Comparison of ENCODE assay signal across 10 mouse cellular contexts in genomic region chr13:21996840-21997185, GRCm38 (mm10). TPM values are rescaled to one million over a fixed set of nuclear protein-coding genes. Genes with fewer than 3 reads are reported as not detected.
DNase-seq lines count a peak whose midpoint lies in the region; ATAC-seq lines count a peak whose summit lies in the region.
"Had no signal": no experiment of that assay in that cellular context is flagged by ENCODE, and none has a peak within 500 bp of the region (broad histone marks: within the 10 kb centered on the region; RNA-seq: fewer than 3 reads in every experiment).

No protein-coding gene starts in this region.

- ATAC-seq in kidney, embryonic 16.5 days (ENCODE audit: low FRiP score, low TSS enrichment), result no peak
- ATAC-seq in inflammation-experienced regulatory T-cells, adult 6 months, result no peak

- H3K9ac ChIP-seq in kidney, embryonic 16.5 days (replicated peaks; ENCODE audit: low read length), result no peak overlapping the region

- H3K4me1 ChIP-seq in kidney, embryonic 16.5 days (ENCODE audit: insufficient read depth, low read length), result peaks cover 14% of the 10 kb centered on the region
- H3K4me1 ChIP-seq in embryonic facial prominence, embryonic 10.5 days, result peaks cover 35% of the 10 kb centered on the region

- no peaks in the 10 kb centered on the region for H3K9me3 ChIP-seq in kidney, embryonic 16.5 days (ENCODE audit: low read length)
- H3K9me3 ChIP-seq in embryonic facial prominence, embryonic 10.5 days, result no peaks in the 10 kb centered on the region

- DNase-seq in kidney, postnatal 10 days, result no peak
- peak; percentile 39 for DNase-seq in embryonic facial prominence, embryonic 10.5 days (ENCODE audit: low spot score)
- peak; percentile 46 for DNase-seq in induced T-regulatory cell, adult 2 months (ENCODE audit: low read depth)
- peak; percentile 32 to 59 for DNase-seq in natural killer cell, adult 2 months (ENCODE audit: low spot score in 2 of 2)
- DNase-seq in adrenal gland, adult 18-20 months (ENCODE audit: low spot score in 2 of 2), result no peak
- no peak for DNase-seq in cerebellum, postnatal 4 days (ENCODE audit: low spot score in 2 of 2)

- peak overlapping the region; percentile 39 for H3K4me3 ChIP-seq in kidney, embryonic 16.5 days (ENCODE audit: low read length)
- H3K4me3 ChIP-seq in embryonic facial prominence, embryonic 10.5 days, result peak overlapping the region; percentile 59

- peaks cover 79% of the 10 kb centered on the region for H3K27me3 ChIP-seq in kidney, embryonic 16.5 days (ENCODE audit: insufficient read depth, low read length)
- H3K27me3 ChIP-seq in embryonic facial prominence, embryonic 10.5 days (replicated peaks; ENCODE audit: low read depth, poor library complexity, severe bottlenecking), result peaks cover 66% of the 10 kb centered on the region

- no peaks in the 10 kb centered on the region for H3K36me3 ChIP-seq in kidney, embryonic 16.5 days (ENCODE audit: insufficient read depth, low read length)
- H3K36me3 ChIP-seq in embryonic facial prominence, embryonic 10.5 days (replicated peaks), result no peaks in the 10 kb centered on the region

- H3K27ac ChIP-seq in kidney, embryonic 16.5 days (ENCODE audit: low read length), result no peak overlapping the region
- no peak overlapping the region for H3K27ac ChIP-seq in embryonic facial prominence, embryonic 10.5 days (replicated peaks)

- H3K4me2 ChIP-seq in kidney, embryonic 16.5 days (replicated peaks; ENCODE audit: low read depth, low read length), result peak overlapping the region; percentile 64

- WGBS in kidney, embryonic 16.5 days, result 3% methylated on average over 13 of the region's 13 CpGs
- under 1% methylated on average over 13 of the region's 13 CpGs for WGBS in embryonic facial prominence, embryonic 10.5 days

RNA-seq across cellular contexts. Expression of gene Prss16, which starts 12.7 kb away (rescaled TPM):
- polyA plus RNA-seq in kidney, embryonic 16.5 days (2015; fragmentation: Nextera tagmentation; extraction: Ambion mirVana), result 0.32 and 0.97 TPM in 2 replicates
- 0.13 and 0.54 TPM in 2 replicates for polyA plus RNA-seq in embryonic facial prominence, embryonic 10.5 days (2016; fragmentation: Nextera tagmentation; extraction: Ambion mirVana)
- under 1 TPM in 1 of 2 experiments, not detected in 1; 0.96 TPM for total RNA-seq in adrenal gland, adult 18-20 months (2021)
- 1 to 10 TPM in 1 of 3 experiments, under 1 TPM in 1, not detected in 1; 0.24 to 1.2 TPM for polyA plus RNA-seq in inflammation-experienced regulatory T-cells, adult 6 months (2017; shearing (Covaris generic))
- total RNA-seq: heart, adult 18-20 months had no signal

RNA-seq across cellular contexts. Expression of gene Pom121l2, which starts 15.8 kb away (rescaled TPM):
- polyA plus RNA-seq in kidney, embryonic 16.5 days (2015; fragmentation: Nextera tagmentation; extraction: Ambion mirVana), result 0.15 and 0.26 TPM in 2 replicates
- polyA plus RNA-seq in embryonic facial prominence, embryonic 10.5 days (2016; fragmentation: Nextera tagmentation; extraction: Ambion mirVana), result 0.06 TPM in 1 of 2 replicates, not detected in the other
- not detected for total RNA-seq in adrenal gland, adult 18-20 months (2021)
- not detected for polyA plus RNA-seq in inflammation-experienced regulatory T-cells, adult 6 months (2017; shearing (Covaris generic))
- total RNA-seq: heart, adult 18-20 months had no signal
- polyA plus RNA-seq: urinary bladder, adult 2 months had no signal

RNA-seq across cellular contexts. Expression of gene Hist1h2ah, which starts 38.6 kb away (rescaled TPM):
- polyA plus RNA-seq in kidney, embryonic 16.5 days (2015; fragmentation: Nextera tagmentation; extraction: Ambion mirVana), result 7.8 and 9.2 TPM in 2 replicates
- polyA plus RNA-seq in embryonic facial prominence, embryonic 10.5 days (2016; fragmentation: Nextera tagmentation; extraction: Ambion mirVana), result 8.0 and 8.8 TPM in 2 replicates
- 10 to 100 TPM in 1 of 2 experiments, not detected in 1; 16.5 TPM for total RNA-seq in adrenal gland, adult 18-20 months (2021)
- polyA plus RNA-seq in inflammation-experienced regulatory T-cells, adult 6 months (2017; shearing (Covaris generic)), result 100 to 1,000 TPM in 1 of 3 experiments, 10 to 100 TPM in 1, not detected in 1; 52.3 to 507 TPM
- polyA plus RNA-seq: urinary bladder, adult 2 months had no signal

RNA-seq across cellular contexts. Expression of gene Hist1h2bk, which starts 38.9 kb away (rescaled TPM):
- 3.8 and 8.2 TPM in 2 replicates for polyA plus RNA-seq in kidney, embryonic 16.5 days (2015; fragmentation: Nextera tagmentation; extraction: Ambion mirVana)
- polyA plus RNA-seq in embryonic facial prominence, embryonic 10.5 days (2016; fragmentation: Nextera tagmentation; extraction: Ambion mirVana), result 8.5 and 10.0 TPM in 2 replicates
- 10 to 100 TPM; 18.0 to 23.9 TPM for total RNA-seq in adrenal gland, adult 18-20 months (2021)
- polyA plus RNA-seq in inflammation-experienced regulatory T-cells, adult 6 months (2017; shearing (Covaris generic)), result 1 to 10 TPM in 2 of 3 experiments, not detected in 1; 2.2 to 9.9 TPM

RNA-seq across cellular contexts. Expression of gene Hist1h4i, which starts 44.3 kb away (rescaled TPM):
- polyA plus RNA-seq in kidney, embryonic 16.5 days (2015; fragmentation: Nextera tagmentation; extraction: Ambion mirVana), result 29.5 and 30.5 TPM in 2 replicates
- polyA plus RNA-seq in embryonic facial prominence, embryonic 10.5 days (2016; fragmentation: Nextera tagmentation; extraction: Ambion mirVana), result 37.1 and 38.7 TPM in 2 replicates
- total RNA-seq in adrenal gland, adult 18-20 months (2021), result 10 to 100 TPM; 40.1 to 68.2 TPM
- 10 to 100 TPM in 1 of 3 experiments, 1 to 10 TPM in 2; 4.1 to 18.5 (median 6.5) TPM for polyA plus RNA-seq in inflammation-experienced regulatory T-cells, adult 6 months (2017; shearing (Covaris generic))

Comparison
In these comparisons a context has a peak if more than half of its experiments do, and no peak if none do; other contexts are left out.
1. DNase-seq: peak in embryonic facial prominence, embryonic 10.5 days (single experiment), induced T-regulatory cell, adult 2 months (single experiment) and natural killer cell, adult 2 months (2 of 2); none in kidney, postnatal 10 days (single experiment), adrenal gland, adult 18-20 months (0 of 2) and cerebellum, postnatal 4 days (0 of 2).